Mouse (Mus musculus) heart, postnatal 0 days (tissue): ENCODE measurements around the gene 1700012B07Rik. TPM values are rescaled to one million over a fixed set of nuclear protein-coding genes. Genes with fewer than 3 reads are reported as not detected.

Experiments
- ATAC-seq: fragments of 200-750 bp; cut with Nextera tagmentation; 2 replicates; pipeline ENCODE4 v1.8.0; 2017; ENCODE audit warnings: low read depth, moderate number of reproducible peaks, moderate library complexity; ENCODE audit not compliant: insufficient read depth
- DNase-seq: peaks from one replicate; pipeline ENCODE4 v3.0.0-alpha.2; 2016; ENCODE audit warnings: low spot score
- H3K27ac ChIP-seq: fragments of 300-500 bp; sonication (generic); 2 replicates; pipeline ENCODE4 v1.5.1; 2014; ENCODE audit warnings: low read depth, mild to moderate bottlenecking
- H3K27me3 ChIP-seq: fragments of 300-500 bp; sonication (generic); 2 replicates; pipeline ENCODE4 v1.6.1; 2014; ENCODE audit warnings: low read length, mixed read lengths; ENCODE audit not compliant: control insufficient read depth, insufficient read depth
- H3K36me3 ChIP-seq: fragments of 300-500 bp; sonication (generic); replicated peaks from 2 replicates; pipeline ENCODE4 v1.6.1; 2014; ENCODE audit warnings: low read length, mixed read lengths; ENCODE audit not compliant: control insufficient read depth, insufficient read depth
- H3K4me1 ChIP-seq: fragments of 300-500 bp; sonication (generic); 2 replicates; pipeline ENCODE4 v1.6.1; 2014; ENCODE audit warnings: antibody characterized with exemption; ENCODE audit not compliant: control insufficient read depth, insufficient read depth
- H3K4me2 ChIP-seq: fragments of 300-500 bp; sonication (generic); 2 replicates; pipeline ENCODE4 v1.6.1; 2014; ENCODE audit warnings: low read depth, mild to moderate bottlenecking, low read length, moderate library complexity
- H3K4me3 ChIP-seq: fragments of 300-500 bp; sonication (generic); 2 replicates; pipeline ENCODE4 v1.5.1; 2014; ENCODE audit warnings: low read depth, low read length
- H3K9ac ChIP-seq: fragments of 300-500 bp; sonication (generic); replicated peaks from 2 replicates; pipeline ENCODE4 v1.6.1; 2014; ENCODE audit warnings: low read depth, low read length, mixed read lengths
- H3K9me3 ChIP-seq: fragments of 300-500 bp; sonication (generic); replicated peaks from 2 replicates; pipeline ENCODE4 v1.6.1; 2016; ENCODE audit warnings: low read length; ENCODE audit not compliant: control insufficient read depth
- CTCF ChIP-seq: IDR thresholded peaks from 2 replicates; pipeline ENCODE4 v1.5.1; 2016; ENCODE audit warnings: antibody characterized with exemption, control low read depth, low read depth
- EP300 ChIP-seq: IDR thresholded peaks from 2 replicates; pipeline ENCODE4 v1.6.1; 2016; ENCODE audit warnings: antibody characterized with exemption, low read depth
- WGBS: fragments of 180-500 bp; shearing (Covaris S2); extraction: QIAGEN DNeasy Blood & Tissue Kit; methylation state at CpG from one replicate; pipeline ENCODE4 v1.1.7; 2014; 5-methylcytosine and 5-hydroxymethylcytosine counted together
- polyA plus RNA-seq: library from polyadenylated mRNA; unstranded; fragments of >200 nt; fragmentation: Nextera tagmentation; extraction: Ambion mirVana; gene quantifications from 2 replicates; pipeline ENCODE4 v1.2.1, GENCODE M21; 2015
- total RNA-seq: library from RNA; depleted of rRNA; stranded (reverse); fragments of >200 nt; gene quantifications from 2 replicates; pipeline ENCODE4 v1.2.3, GENCODE M21; 2014; ENCODE audit warnings: low replicate concordance; rRNA removed

Gene 1700012B07Rik
- total RNA-seq (not detected in 2 replicates), polyA plus RNA-seq (not detected in 2 replicates)

DNA sequence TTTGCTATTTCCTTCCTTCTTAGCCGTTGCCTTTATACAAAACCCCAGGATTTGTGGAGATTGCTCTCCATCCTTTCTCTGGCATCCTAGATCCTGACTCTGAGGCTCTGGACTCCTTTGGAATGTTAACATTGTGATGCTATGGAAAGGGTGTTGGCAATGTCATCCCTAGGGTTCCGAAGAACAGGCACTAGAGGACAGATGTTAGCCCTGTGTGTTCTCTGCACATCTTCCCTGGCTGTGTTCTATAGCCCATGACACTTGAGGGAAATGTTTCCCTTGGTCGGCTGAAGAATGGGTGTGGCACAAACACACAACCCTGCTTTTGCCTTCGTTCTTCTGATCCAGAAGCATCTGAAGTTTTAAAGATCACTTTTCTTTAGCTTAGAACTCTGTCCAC lies at the start of gene 1700012B07Rik:
Gene 1700012B07Rik (minus strand): TSS at position 101 of the 400 bp plus-strand sequence.
- Histone ChIP-seq H3K36me3 (no peaks in the 10 kb centered on the region), H3K27me3 (no peaks in the 10 kb centered on the region), H3K27ac (no peak within 1 kb of the TSS), H3K4me3 (no peak within 1 kb of the TSS), H3K9ac (no peak within 1 kb of the TSS), H3K9me3 (no peaks in the 10 kb centered on the region), H3K4me1 (no peaks in the 10 kb centered on the region; the same call in 1 of the 2 replicates), H3K4me2 (no peak within 1 kb of the TSS)
- 71% methylated on average over 4 of the region's 4 CpGs for WGBS
- TF ChIP-seq EP300 (no peak), CTCF (no peak)
- no peak for DNase-seq
- no peak for ATAC-seq

DNA sequence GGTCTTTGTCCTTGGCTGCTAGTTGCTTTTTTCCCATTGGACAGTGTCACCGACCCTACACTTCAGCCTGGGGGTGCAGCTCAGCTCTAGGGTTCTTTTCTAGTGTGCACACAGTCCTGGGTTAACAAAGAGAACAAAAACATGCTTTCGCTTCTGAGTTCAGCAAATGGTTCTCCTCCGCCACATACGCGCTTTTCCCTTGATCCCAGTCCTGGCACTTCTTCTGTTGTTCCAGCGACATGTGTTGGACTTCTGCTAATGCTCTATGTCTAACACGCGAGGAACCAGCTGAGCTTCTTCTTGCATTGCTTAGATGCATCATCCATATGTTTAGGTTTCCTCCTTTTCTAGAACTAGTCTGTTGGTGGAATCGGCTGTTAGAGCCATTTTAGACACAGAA lies 48.9 kb upstream of the 1700012B07Rik start:
- H3K27ac ChIP-seq, result no peak overlapping the region

DNA sequence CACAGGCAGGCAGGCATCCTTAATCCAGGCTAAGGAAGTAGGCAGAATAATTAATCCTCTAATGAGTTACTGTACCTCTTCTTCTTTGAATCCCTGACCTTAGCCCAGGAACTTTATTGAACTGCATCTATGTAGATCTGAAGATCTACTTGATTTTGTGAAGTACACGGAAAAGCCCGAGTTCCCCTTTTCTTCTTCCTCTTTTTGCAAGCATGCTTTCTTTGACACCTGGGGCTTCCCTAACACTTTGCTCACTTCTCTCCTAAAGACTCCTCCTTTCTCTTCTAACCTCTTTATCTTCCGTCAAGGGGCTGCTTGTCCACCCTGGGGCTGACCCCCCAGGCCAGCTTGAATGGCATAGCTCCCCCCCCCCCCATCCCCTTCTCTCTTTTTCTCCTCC lies 48.0 kb upstream of the 1700012B07Rik start:
- DNase-seq (no peak), ATAC-seq (no peak)
- no peaks in the 10 kb centered on the region for H3K9me3 ChIP-seq
- no peak overlapping the region for H3K4me3 ChIP-seq
- H3K9ac ChIP-seq, result no peak overlapping the region
- H3K4me1 ChIP-seq, result no peaks in the 10 kb centered on the region; the same call in 1 of the 2 replicates
- TF ChIP-seq EP300 (no peak), CTCF (no peak)
- H3K27me3 ChIP-seq, result no peaks in the 10 kb centered on the region
- H3K27ac ChIP-seq, result 0 out of 2 replicates have a peak overlapping the region, but pooled peaks have one; percentile 11
- 72% methylated on average over 3 of the region's 3 CpGs for WGBS
- H3K36me3 ChIP-seq, result no peaks in the 10 kb centered on the region
- no peak overlapping the region for H3K4me2 ChIP-seq

More for the DNA sequence above, 48.9 kb upstream of the 1700012B07Rik start:
- 90% methylated on average over 9 of the region's 9 CpGs for WGBS
- H3K4me1 ChIP-seq, result no peaks in the 10 kb centered on the region; the same call in 1 of the 2 replicates
- no peak for ATAC-seq
- H3K27me3 ChIP-seq, result no peaks in the 10 kb centered on the region
- no peak overlapping the region for H3K9ac ChIP-seq
- no peak overlapping the region for H3K4me2 ChIP-seq
- H3K4me3 ChIP-seq, result no peak overlapping the region
- no peak for DNase-seq
- no peaks in the 10 kb centered on the region for H3K36me3 ChIP-seq
- TF ChIP-seq EP300 (no peak), CTCF (no peak)
- no peaks in the 10 kb centered on the region for H3K9me3 ChIP-seq

DNA sequence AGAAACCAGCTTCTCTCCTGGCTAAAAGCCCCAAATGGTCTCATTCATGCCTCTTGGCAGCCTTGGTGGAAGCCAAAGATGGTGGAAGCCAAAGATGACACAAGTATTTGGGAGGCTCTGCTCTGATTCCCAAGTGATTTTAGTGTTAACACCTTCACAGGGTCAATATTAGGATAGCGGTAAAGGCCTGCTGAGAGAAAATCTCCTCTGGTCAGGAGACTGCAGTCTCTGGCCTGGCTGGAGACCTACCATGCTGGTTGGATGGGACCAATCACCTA lies 47.6 kb upstream of the 1700012B07Rik start:
- Histone ChIP-seq H3K27ac (0 out of 2 replicates have a peak overlapping the region, but pooled peaks have one; percentile 74), H3K9ac (no peak overlapping the region), H3K36me3 (no peaks in the 10 kb centered on the region), H3K4me3 (no peak overlapping the region), H3K27me3 (no peaks in the 10 kb centered on the region), H3K4me2 (no peak overlapping the region), H3K9me3 (no peaks in the 10 kb centered on the region), H3K4me1 (no peaks in the 10 kb centered on the region; the same call in 1 of the 2 replicates)
- TF ChIP-seq EP300 (no peak), CTCF (no peak)
- ATAC-seq (no peak), DNase-seq (no peak)
- WGBS, result 59% methylated on average over 1 of the region's 1 CpGs

DNA sequence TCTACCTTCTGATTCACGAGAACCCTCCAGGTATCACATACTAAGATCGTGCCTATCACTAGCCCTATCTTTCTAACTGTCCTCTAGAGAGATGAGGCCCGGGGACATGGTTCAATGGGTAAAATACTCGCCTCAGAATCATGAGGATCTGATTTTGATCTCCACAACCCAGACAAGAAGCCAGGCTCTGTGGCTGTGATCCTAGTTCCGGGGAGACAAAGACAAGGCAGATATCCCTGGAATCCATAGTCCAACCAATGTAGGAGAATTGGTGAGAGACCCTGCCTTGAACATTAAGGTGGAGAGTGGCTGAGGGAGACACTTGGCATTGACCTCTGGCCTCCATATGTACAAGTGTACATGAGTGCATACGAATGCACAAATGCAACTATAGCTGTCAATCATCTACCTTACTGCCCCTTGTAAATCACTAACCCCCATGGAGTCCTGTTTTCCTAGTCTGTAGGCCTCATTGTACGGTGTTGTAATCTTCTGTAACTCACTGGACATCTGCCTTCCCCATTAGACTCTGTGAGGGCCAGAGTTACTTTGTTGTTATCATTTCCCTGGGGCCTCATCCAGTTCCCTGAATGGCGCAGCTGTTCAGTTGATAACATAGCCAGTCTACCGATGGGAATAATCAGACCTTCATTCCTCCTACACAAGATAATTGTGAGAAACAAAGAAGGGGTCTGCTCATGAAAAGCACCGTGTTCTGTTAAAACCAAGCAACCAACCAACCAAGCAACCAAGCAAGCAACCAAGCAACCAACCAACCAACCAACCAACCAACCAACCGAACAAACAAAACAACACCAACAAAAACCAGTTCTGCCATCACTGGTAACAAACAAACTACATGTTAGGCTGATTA lies 47.0 kb upstream of the 1700012B07Rik start:
- 63% methylated on average over 11 of the region's 11 CpGs for WGBS
- H3K9me3 ChIP-seq, result no peaks in the 10 kb centered on the region
- H3K27ac ChIP-seq, result peak overlapping the region; percentile 74
- H3K4me2 ChIP-seq, result no peak overlapping the region
- H3K4me1 ChIP-seq, result no peaks in the 10 kb centered on the region; the same call in 1 of the 2 replicates
- H3K4me3 ChIP-seq, result no peak overlapping the region
- no peak overlapping the region for H3K9ac ChIP-seq
- ATAC-seq (peak; percentile 28; the same call in 1 of the 2 replicates), DNase-seq (peak; percentile 26)
- H3K36me3 ChIP-seq, result no peaks in the 10 kb centered on the region
- H3K27me3 ChIP-seq, result no peaks in the 10 kb centered on the region
- TF ChIP-seq CTCF (no peak), EP300 (no peak)
